Mouse (Mus musculus) heart, adult 2 months (tissue): ENCODE results near the gene Acadl. TPM values are rescaled to one million over a fixed set of nuclear protein-coding genes. Genes with fewer than 3 reads are reported as not detected.

Source experiments
- DNase-seq, 2 experiments: peaks; one replicate each; pipeline ENCODE4 v3.0.0; 2021
- H3K27ac ChIP-seq: fragments of 200-600 bp; 2 replicates; pipeline ENCODE4 v1.8.1; 2022
- H3K27me3 ChIP-seq: fragments of 200-500 bp; 2 replicates; pipeline ENCODE4 v1.6.1; 2012; ENCODE audit warnings: mild to moderate bottlenecking, low read length, inconsistent platforms, mixed read lengths; ENCODE audit not compliant: control insufficient read depth, insufficient read depth
- H3K36me3 ChIP-seq: fragments of 200-500 bp; 2 replicates; pipeline ENCODE4 v1.6.1; 2012; ENCODE audit warnings: low read length, inconsistent platforms; ENCODE audit not compliant: control insufficient read depth, insufficient read depth
- H3K4me1 ChIP-seq: fragments of 200-500 bp; 2 replicates; pipeline ENCODE4 v1.6.1; 2011; ENCODE audit warnings: low read length; ENCODE audit not compliant: control insufficient read depth, insufficient read depth
- H3K4me3 ChIP-seq: fragments of 200-600 bp; 2 replicates; pipeline ENCODE4 v1.8.1; 2022
- H3K79me2 ChIP-seq: fragments of 200-500 bp; replicated peaks from 2 replicates; pipeline ENCODE4 v1.6.1; 2012; ENCODE audit warnings: mild to moderate bottlenecking, inconsistent platforms, low read length, moderate library complexity, mixed read lengths; ENCODE audit not compliant: control insufficient read depth, insufficient read depth
- H3K9ac ChIP-seq: fragments of 200-500 bp; 2 replicates; pipeline ENCODE4 v1.6.1; 2012; ENCODE audit warnings: low read depth, mild to moderate bottlenecking, control low read depth, inconsistent platforms, low read length, mixed read lengths
- CTCF ChIP-seq: fragments of 200-600 bp; IDR thresholded peaks from 2 replicates; pipeline ENCODE4 v1.8.1; 2022; ENCODE audit warnings: antibody characterized with exemption, mild to moderate bottlenecking, moderate library complexity
- EP300 ChIP-seq: fragments of 200-500 bp; IDR thresholded peaks from 2 replicates; pipeline ENCODE4 v1.6.1; 2011; ENCODE audit warnings: low read depth, low read length, control low read depth; ENCODE audit not compliant: insufficient read depth
- POLR2A ChIP-seq: fragments of 200-500 bp; IDR thresholded peaks from 2 replicates; pipeline ENCODE4 v1.6.1; 2011; ENCODE audit warnings: mild to moderate bottlenecking, low read depth, low read length, control low read depth; ENCODE audit not compliant: insufficient read depth
- WGBS: fragments of 180-500 bp; shearing (Covaris S2); methylation state at CpG from one replicate; pipeline ENCODE4 v1.1.7; 2018; 5-methylcytosine and 5-hydroxymethylcytosine counted together
- intact Hi-C: fragments of 180-260 bp; cut with DNase I; formaldehyde crosslinking; loops from one replicate; pipeline ENCODE4 v1.15.1; 2025
- polyA plus RNA-seq: library from polyadenylated mRNA; depleted of rRNA; stranded (reverse); fragments of >200 nt; gene quantifications from 2 replicates; pipeline ENCODE4 v1.2.3, GENCODE M21; 2012
- total RNA-seq, 2 experiments: library from RNA; stranded (reverse); gene quantifications; 2 replicates each; pipeline ENCODE4 v1.2.3; 2021

Gene Acadl
- total and polyA plus RNA-seq, 3 experiments: 327 to 1,201 (median 1,007) TPM

DNA sequence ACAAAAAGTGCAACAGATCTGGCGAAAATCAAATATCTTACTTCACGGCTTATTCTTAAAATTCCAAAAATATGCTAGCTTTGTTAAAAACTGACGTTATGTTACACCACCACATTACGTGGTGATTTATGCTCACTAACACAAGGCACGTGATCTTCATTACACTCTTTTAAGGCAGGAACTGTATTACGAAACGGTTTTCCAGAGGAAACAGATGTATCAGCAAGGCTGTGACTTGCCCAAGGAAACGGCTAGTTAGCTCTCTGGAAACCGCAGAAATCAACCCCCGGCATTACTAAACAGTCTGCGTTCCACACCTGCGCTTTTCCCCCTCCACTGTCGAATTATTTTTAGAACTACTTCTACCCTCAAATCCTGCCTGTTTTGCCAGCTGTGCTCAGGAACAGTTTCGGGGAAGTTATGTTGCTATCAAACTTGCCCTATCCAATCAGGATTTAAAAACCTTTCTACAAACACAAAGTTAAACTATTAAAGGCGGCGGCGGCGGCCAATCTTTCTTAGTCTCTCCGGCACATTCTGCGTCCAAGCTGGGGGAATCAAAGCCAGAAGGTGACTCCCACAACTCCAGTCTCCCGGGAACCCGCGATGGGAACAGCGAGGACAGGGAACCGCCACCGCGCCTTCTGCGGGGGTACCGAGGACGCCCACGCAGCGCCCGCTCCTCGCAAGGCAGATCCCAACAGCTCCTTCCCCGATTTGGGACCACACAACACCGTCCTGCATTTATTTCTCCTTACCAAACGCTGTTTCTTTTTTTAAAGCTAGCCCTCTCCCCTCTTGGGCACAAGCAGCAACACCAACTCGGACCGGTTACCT lies 46.9 kb downstream of the Acadl start:
- TF ChIP-seq POLR2A (peak; percentile 86), CTCF (no peak), EP300 (0 out of 2 replicates have a peak, but pooled peaks have one; percentile 41)
- peaks cover 5% of the 10 kb centered on the region for H3K4me1 ChIP-seq
- H3K36me3 ChIP-seq: peaks cover 8% of the 10 kb centered on the region
- peak overlapping the region; percentile 98 for H3K9ac ChIP-seq
- intact Hi-C loops: loop anchor here (2.0 to 5.0 kb wide), 4 partner anchors 34 to 115 kb away; partner anchors contain the start of genes Acadl and Rpe
- DNase-seq: peak; percentile 72 to 78
- peak overlapping the region; percentile 80 for H3K4me3 ChIP-seq
- H3K27me3 ChIP-seq: no peaks in the 10 kb centered on the region
- H3K27ac ChIP-seq: peak overlapping the region; percentile 98
- WGBS: under 1% methylated on average over 39 of the region's 39 CpGs
- 0 out of 2 replicates have a peak, but pooled peaks cover 1% of the 10 kb centered on the region for H3K79me2 ChIP-seq

DNA sequence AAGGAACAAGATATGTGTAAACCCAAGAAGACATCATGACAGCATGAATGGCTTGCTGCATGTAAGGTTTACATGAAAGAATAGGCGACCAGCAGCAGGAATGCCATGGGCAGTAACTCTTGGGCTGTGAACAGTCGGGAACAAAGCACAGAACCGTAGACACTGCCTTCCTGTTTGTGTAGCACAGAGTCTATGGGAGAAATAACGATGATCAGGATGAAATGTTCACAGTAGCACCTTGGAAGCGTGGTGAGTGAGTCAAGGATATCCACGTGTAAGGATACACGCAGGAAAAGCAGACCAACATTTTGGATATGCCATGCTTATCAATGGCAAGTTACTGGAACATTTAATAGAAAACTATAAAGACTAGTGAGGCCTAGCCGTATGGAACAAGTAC lies 48.3 kb downstream of the Acadl start:
- H3K4me3 ChIP-seq: peak overlapping the region; percentile 80
- peak overlapping the region; percentile 53 for H3K9ac ChIP-seq
- peaks cover 10% of the 10 kb centered on the region for H3K36me3 ChIP-seq
- intact Hi-C loops: loop anchor here (5.0 kb wide), 3 partner anchors 32 to 67 kb away; no protein-coding TSS in a partner anchor
- H3K27ac ChIP-seq: peak overlapping the region; percentile 98
- H3K4me1 ChIP-seq: peaks cover 3% of the 10 kb centered on the region
- no peak for DNase-seq
- WGBS: 15% methylated on average over 8 of the region's 8 CpGs
- peaks cover 3% of the 10 kb centered on the region; the same call in 1 of the 2 replicates for H3K79me2 ChIP-seq
- no peaks in the 10 kb centered on the region for H3K27me3 ChIP-seq
- TF ChIP-seq CTCF (no peak), POLR2A (no peak), EP300 (no peak)

DNA sequence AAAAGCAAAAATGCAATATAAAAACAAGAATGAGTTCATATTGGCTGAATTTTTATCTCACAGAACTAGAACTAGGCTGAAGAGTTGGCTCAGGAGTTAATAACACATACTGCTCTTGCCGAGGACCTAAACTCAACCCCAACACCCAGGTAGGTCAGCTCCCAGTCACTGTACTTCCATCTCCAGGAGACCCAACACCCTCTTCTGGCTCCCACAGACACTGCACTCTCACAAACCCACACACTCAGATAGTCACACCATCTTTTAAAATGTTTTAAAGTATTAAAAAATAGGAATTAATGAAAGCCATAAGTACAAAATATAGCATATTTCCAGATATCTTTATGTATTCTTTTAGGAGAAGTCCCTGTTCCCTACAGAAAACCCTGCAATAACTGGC lies 49.9 kb downstream of the Acadl start:
- no peak for DNase-seq
- intact Hi-C loops: loop anchor here (5.0 kb wide), 1 partner anchor 41 kb away; no protein-coding TSS in a partner anchor
- peaks cover 14% of the 10 kb centered on the region for H3K36me3 ChIP-seq
- no peak overlapping the region for H3K9ac ChIP-seq
- H3K79me2 ChIP-seq: peaks cover 3% of the 10 kb centered on the region; the same call in 1 of the 2 replicates
- no peak for TF ChIP-seq POLR2A
- TF ChIP-seq CTCF: peak; percentile 26; the same call in 1 of the 2 replicates
- no peak overlapping the region for H3K4me3 ChIP-seq
- no peaks in the 10 kb centered on the region for H3K27me3 ChIP-seq
- H3K27ac ChIP-seq: no peak overlapping the region
- H3K4me1 ChIP-seq: peaks cover 3% of the 10 kb centered on the region
- 72% methylated on average over 1 of the region's 1 CpGs for WGBS

DNA sequence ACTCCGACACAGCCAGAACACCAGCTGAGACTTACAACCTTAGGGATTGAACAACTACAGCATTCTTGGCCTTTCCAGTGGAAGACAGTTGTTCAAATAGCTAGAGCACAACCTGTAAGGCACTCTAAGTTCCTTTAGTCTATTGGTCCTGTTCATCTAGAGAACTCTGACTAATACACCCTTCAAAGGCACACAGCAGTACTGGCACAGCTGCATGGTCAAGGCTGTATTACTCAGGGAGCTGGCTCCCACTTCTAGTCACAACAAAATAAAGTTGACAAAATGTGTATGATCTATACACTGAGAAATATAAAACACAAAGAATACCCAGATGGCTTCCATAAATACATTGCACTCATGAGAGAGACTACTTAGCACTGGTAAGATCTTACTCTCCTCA lies 56.3 kb downstream of the Acadl start:
- Histone ChIP-seq H3K27ac (no peak overlapping the region), H3K9ac (no peak overlapping the region), H3K4me1 (no peaks in the 10 kb centered on the region; the same call in none of the 2 replicates), H3K4me3 (no peak overlapping the region), H3K27me3 (no peaks in the 10 kb centered on the region), H3K79me2 (peaks cover 3% of the 10 kb centered on the region; the same call in 1 of the 2 replicates), H3K36me3 (peaks cover 10% of the 10 kb centered on the region)
- TF ChIP-seq POLR2A (no peak), CTCF (no peak), EP300 (no peak)
- intact Hi-C loops: no loop called here
- WGBS: 91% methylated on average over 1 of the region's 1 CpGs
- DNase-seq: no peak

DNA sequence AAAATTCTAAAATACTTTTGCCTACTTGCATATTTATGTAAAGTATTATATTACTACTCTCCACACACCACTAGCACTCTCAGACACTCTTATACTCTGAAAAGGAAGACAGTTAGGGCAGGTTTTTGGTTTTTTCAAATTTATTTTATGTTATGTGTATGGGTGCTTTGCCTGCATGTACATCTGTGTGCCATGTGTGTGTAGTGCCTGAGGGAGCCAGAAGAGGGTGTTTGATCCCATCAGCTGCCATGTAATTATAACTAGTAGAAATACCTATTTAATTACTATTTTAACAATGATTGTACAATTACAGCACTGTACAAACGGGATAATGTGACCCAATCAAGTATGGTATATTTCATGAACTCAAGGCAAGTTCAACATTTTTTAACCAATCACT lies 57.7 kb downstream of the Acadl start:
- Histone ChIP-seq H3K36me3 (peaks cover 11% of the 10 kb centered on the region), H3K4me3 (no peak overlapping the region), H3K79me2 (peaks cover 3% of the 10 kb centered on the region; the same call in 1 of the 2 replicates), H3K27ac (no peak overlapping the region), H3K4me1 (no peaks in the 10 kb centered on the region; the same call in none of the 2 replicates), H3K27me3 (no peaks in the 10 kb centered on the region), H3K9ac (no peak overlapping the region)
- intact Hi-C loops: no loop called here
- DNase-seq: no peak
- WGBS: 92% methylated on average over 1 of the region's 1 CpGs
- TF ChIP-seq POLR2A (no peak), EP300 (no peak), CTCF (no peak)

DNA sequence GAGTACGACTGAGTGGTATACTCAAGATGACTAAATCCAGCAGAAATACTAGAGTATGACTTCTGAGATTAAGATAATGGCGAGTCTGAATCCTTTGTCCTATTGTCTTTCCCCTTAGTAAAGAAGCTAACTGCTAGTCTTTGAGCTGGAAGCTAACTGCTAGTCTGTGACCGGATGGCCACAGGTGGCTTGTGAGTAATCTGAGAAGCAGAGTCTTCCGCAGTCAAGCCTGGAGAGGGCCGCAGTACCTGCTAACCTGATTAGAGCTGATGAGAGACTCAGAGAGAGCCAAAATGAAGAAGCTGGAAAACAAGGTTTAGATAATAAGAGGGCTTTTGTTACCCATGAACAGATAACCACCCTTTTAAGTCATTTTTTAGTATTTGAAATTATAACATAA lies 58.4 kb downstream of the Acadl start:
- intact Hi-C loops: no loop called here
- WGBS: 56% methylated on average over 5 of the region's 5 CpGs
- H3K27me3 ChIP-seq: no peaks in the 10 kb centered on the region
- H3K79me2 ChIP-seq: peaks cover 3% of the 10 kb centered on the region; the same call in 1 of the 2 replicates
- no peak overlapping the region for H3K27ac ChIP-seq
- DNase-seq: no peak
- TF ChIP-seq POLR2A (no peak), CTCF (no peak), EP300 (no peak)
- no peak overlapping the region for H3K9ac ChIP-seq
- H3K36me3 ChIP-seq: peaks cover 13% of the 10 kb centered on the region
- no peak overlapping the region for H3K4me3 ChIP-seq
- no peaks in the 10 kb centered on the region; the same call in 1 of the 2 replicates for H3K4me1 ChIP-seq
